Mouse (Mus musculus): ENCODE measurements at regions not wholly inside any gene's neighbourhood (a gene's known extent, or its start where the extent isn't known, plus 50 kb on each side); places are given as distances from the start of the nearest gene placed in this dataset.
"Not testable (repeated sequence)": the region's sequence is repeated elsewhere in the genome, so short reads cannot be mapped to it uniquely, and the experiment has no call there.

GRCm38 (mm10) chr2:11040005-11040404 lies 131.9 kb upstream of the Prkcq start:
- WGBS = 86% methylated on average over 2 of the region's 2 CpGs
- Histone ChIP-seq H3K9ac (ENCODE audit: low read length) (no peak overlapping the region), H3K27me3 (ENCODE audit: control insufficient read depth, insufficient read depth, low read length) (no peaks in the 10 kb centered on the region; the same call in 1 of the 2 replicates), H3K4me3 (ENCODE audit: low read depth, low read length) (no peak overlapping the region), H3K9me3 (ENCODE audit: control insufficient read depth, low read length) (no peaks in the 10 kb centered on the region), H3K36me3 (ENCODE audit: control insufficient read depth, insufficient read depth, low read length) (no peaks in the 10 kb centered on the region), H3K4me2 (no peak overlapping the region), H3K4me1 (ENCODE audit: control insufficient read depth, insufficient read depth, low read length) (no peaks in the 10 kb centered on the region), H3K27ac (ENCODE audit: low read depth, low read length) (no peak overlapping the region)
- DNase-seq (ENCODE audit: low spot score, missing footprints) (no peak), ATAC-seq (ENCODE audit: low FRiP score) (no peak)

DNA sequence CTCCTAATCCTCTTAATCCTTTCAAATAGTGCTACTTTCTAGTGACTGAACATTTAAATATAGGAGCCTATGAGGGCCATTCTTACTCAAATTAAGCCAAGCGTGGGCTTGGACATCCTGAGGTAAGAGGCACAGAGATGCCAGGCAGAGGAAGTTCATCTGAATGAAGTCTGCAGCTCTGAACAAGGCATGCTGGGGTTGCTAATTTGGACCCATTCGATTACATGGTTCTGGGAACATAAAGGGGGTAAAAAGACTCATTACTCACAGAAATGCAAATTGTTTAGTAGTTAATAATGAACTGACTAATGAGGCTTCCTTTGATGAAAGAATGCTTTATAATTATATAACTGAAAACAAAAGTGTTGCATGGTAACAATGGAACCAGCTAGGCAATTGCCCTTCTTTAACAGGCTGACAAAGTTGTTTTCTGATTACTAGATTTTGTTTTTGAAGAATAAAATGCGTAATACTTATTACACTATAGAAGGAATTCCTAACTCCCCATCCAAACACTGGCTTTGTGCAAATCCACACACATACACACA lies 127.1 kb upstream of the Prkcq start:
- Histone ChIP-seq H3K9ac (ENCODE audit: low read length) (no peak overlapping the region), H3K4me2 (no peak overlapping the region), H3K4me3 (ENCODE audit: low read depth, low read length) (no peak overlapping the region), H3K27me3 (ENCODE audit: control insufficient read depth, insufficient read depth, low read length) (no peaks in the 10 kb centered on the region), H3K4me1 (ENCODE audit: control insufficient read depth, insufficient read depth, low read length) (no peaks in the 10 kb centered on the region), H3K9me3 (ENCODE audit: control insufficient read depth, low read length) (no peaks in the 10 kb centered on the region), H3K36me3 (ENCODE audit: control insufficient read depth, insufficient read depth, low read length) (no peaks in the 10 kb centered on the region), H3K27ac (ENCODE audit: low read depth, low read length) (no peak overlapping the region)
- 78% methylated on average over 3 of the region's 3 CpGs for WGBS
- DNase-seq (ENCODE audit: low spot score, missing footprints) = no peak
- ATAC-seq (ENCODE audit: low FRiP score) = no peak

- 88% methylated on average over 7 of the region's 7 CpGs for WGBS
- ATAC-seq (ENCODE audit: low FRiP score) (no peak), DNase-seq (ENCODE audit: low spot score, missing footprints) (no peak)
- H3K9ac ChIP-seq (ENCODE audit: low read length) = no peak overlapping the region
- H3K4me1 ChIP-seq (ENCODE audit: control insufficient read depth, insufficient read depth, low read length) = no peaks in the 10 kb centered on the region
- no peaks in the 10 kb centered on the region for H3K36me3 ChIP-seq (ENCODE audit: control insufficient read depth, insufficient read depth, low read length)
- no peaks in the 10 kb centered on the region for H3K9me3 ChIP-seq (ENCODE audit: control insufficient read depth, low read length)
- H3K4me2 ChIP-seq = no peak overlapping the region
- no peak overlapping the region for H3K27ac ChIP-seq (ENCODE audit: low read depth, low read length)
- H3K27me3 ChIP-seq (ENCODE audit: control insufficient read depth, insufficient read depth, low read length) = no peaks in the 10 kb centered on the region
- no peak overlapping the region for H3K4me3 ChIP-seq (ENCODE audit: low read depth, low read length)
These were observed 120.3 kb upstream of the Prkcq start for GRCm38 (mm10) chr2:11051621-11052020.

DNA sequence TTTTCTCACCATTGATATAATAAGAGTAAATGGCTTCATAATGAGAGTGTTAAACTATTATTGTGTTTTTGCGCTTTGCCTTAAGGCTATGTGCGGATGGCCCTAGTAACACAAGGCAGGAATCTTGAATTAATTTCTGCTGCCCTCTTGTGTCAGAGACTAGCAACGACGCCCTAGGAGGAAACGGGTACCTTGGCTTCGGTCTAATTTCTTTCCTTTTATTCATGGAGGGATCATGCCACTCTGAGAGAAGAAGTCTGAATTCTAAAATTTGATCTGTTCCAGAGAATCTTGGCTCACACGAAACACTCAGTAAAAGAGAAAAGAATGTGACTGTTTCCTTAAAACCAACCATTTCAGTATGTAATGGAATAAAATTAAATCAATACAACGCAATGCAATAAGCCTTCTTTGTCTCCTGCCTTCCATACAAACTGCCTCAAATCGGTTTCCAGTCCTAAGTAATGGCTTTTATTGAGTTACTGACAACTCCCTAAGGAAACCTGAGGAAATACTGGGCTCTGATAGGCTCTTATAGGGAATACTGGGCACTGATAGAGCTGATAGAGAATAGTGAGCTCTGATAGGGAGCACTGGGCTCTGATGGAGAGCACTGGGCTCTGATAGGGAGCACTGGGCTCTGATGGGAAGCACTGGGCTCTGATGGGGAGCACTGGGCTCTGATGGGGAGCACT lies 112.0 kb upstream of the Prkcq start:
- WGBS = 25% methylated on average over 9 of the region's 9 CpGs

DNA sequence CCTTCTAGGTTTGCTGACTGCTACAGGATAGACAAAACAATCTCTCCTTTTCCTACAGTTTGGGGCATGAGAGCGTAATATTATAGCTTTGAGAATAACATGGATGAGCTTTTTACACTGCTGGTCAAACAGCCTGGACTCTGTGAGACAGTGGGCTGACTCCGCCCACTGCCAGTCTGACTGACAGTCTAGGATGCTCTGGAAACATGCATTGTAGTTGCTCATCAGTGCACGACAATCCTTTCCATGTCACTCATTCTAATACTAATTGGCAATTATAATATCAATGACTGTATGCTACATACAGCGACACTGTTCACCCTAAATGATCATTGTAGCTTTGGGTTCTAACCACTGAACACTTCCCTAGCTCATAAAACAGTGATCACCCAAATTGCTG lies 104.5 kb upstream of the Prkcq start:
- DNase-seq (ENCODE audit: low spot score, missing footprints) = no peak
- 80% methylated on average over 4 of the region's 4 CpGs for WGBS
- no peak overlapping the region for H3K4me2 ChIP-seq
- H3K9ac ChIP-seq (ENCODE audit: low read length) = no peak overlapping the region
- no peaks in the 10 kb centered on the region for H3K4me1 ChIP-seq (ENCODE audit: control insufficient read depth, insufficient read depth, low read length)
- no peak overlapping the region for H3K4me3 ChIP-seq (ENCODE audit: low read depth, low read length)
- H3K27ac ChIP-seq (ENCODE audit: low read depth, low read length) = no peak overlapping the region
- no peaks in the 10 kb centered on the region for H3K9me3 ChIP-seq (ENCODE audit: control insufficient read depth, low read length)
- ATAC-seq (ENCODE audit: low FRiP score) = peak; percentile 61; the same call in 1 of the 2 replicates
- no peaks in the 10 kb centered on the region for H3K27me3 ChIP-seq (ENCODE audit: control insufficient read depth, insufficient read depth, low read length)
- no peaks in the 10 kb centered on the region for H3K36me3 ChIP-seq (ENCODE audit: control insufficient read depth, insufficient read depth, low read length)

More for the DNA sequence above, 112.0 kb upstream of the Prkcq start:
- Histone ChIP-seq H3K9ac (ENCODE audit: low read length) (no peak overlapping the region), H3K27ac (ENCODE audit: low read depth, low read length) (no peak overlapping the region), H3K4me1 (ENCODE audit: control insufficient read depth, insufficient read depth, low read length) (no peaks in the 10 kb centered on the region), H3K36me3 (ENCODE audit: control insufficient read depth, insufficient read depth, low read length) (no peaks in the 10 kb centered on the region), H3K27me3 (ENCODE audit: control insufficient read depth, insufficient read depth, low read length) (no peaks in the 10 kb centered on the region), H3K4me2 (no peak overlapping the region), H3K4me3 (ENCODE audit: low read depth, low read length) (no peak overlapping the region), H3K9me3 (ENCODE audit: control insufficient read depth, low read length) (no peaks in the 10 kb centered on the region)
- peak; percentile 92 for DNase-seq (ENCODE audit: low spot score, missing footprints)
- ATAC-seq (ENCODE audit: low FRiP score) = peak; percentile 90

DNA sequence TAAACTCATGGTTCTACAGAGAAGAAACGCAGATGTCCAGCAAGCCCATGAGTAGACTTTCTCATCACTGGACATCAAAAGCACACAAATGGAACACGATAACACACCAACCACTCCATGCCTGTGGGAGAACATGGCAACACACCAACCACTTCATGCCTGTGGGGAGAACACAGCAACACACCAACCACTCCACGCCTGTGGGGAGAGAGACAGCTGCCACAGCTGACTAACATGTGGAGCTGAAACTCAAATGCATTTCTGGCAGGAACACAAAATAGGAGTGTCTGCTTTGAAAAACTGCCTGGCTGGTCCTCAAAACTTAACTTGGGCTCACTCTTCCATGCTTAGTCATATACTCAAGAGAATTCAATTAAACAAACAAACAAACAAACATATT lies 88.4 kb upstream of the Prkcq start:
- DNase-seq (ENCODE audit: low spot score, missing footprints) (no peak), ATAC-seq (ENCODE audit: low FRiP score) (no peak)
- Histone ChIP-seq H3K27me3 (ENCODE audit: control insufficient read depth, insufficient read depth, low read length) (no peaks in the 10 kb centered on the region), H3K27ac (ENCODE audit: low read depth, low read length) (no peak overlapping the region), H3K36me3 (ENCODE audit: control insufficient read depth, insufficient read depth, low read length) (no peaks in the 10 kb centered on the region), H3K4me1 (ENCODE audit: control insufficient read depth, insufficient read depth, low read length) (no peaks in the 10 kb centered on the region), H3K4me2 (no peak overlapping the region), H3K9me3 (ENCODE audit: control insufficient read depth, low read length) (no peaks in the 10 kb centered on the region), H3K9ac (ENCODE audit: low read length) (no peak overlapping the region), H3K4me3 (ENCODE audit: low read depth, low read length) (no peak overlapping the region)
- WGBS = 89% methylated on average over 3 of the region's 3 CpGs

GRCm38 (mm10) chr2:11086996-11087395 lies 84.9 kb upstream of the Prkcq start:
- no peak overlapping the region for H3K9ac ChIP-seq (ENCODE audit: low read length)
- DNase-seq (ENCODE audit: low spot score, missing footprints) (no peak), ATAC-seq (ENCODE audit: low FRiP score) (no peak)
- no peaks in the 10 kb centered on the region for H3K27me3 ChIP-seq (ENCODE audit: control insufficient read depth, insufficient read depth, low read length)
- no peaks in the 10 kb centered on the region for H3K36me3 ChIP-seq (ENCODE audit: control insufficient read depth, insufficient read depth, low read length)
- no peak overlapping the region for H3K4me3 ChIP-seq (ENCODE audit: low read depth, low read length)
- no peak overlapping the region for H3K4me2 ChIP-seq
- no peaks in the 10 kb centered on the region for H3K4me1 ChIP-seq (ENCODE audit: control insufficient read depth, insufficient read depth, low read length)
- H3K27ac ChIP-seq (ENCODE audit: low read depth, low read length) = no peak overlapping the region
- no peaks in the 10 kb centered on the region for H3K9me3 ChIP-seq (ENCODE audit: control insufficient read depth, low read length)
- 26% methylated on average over 1 of the region's 1 CpGs for WGBS

GRCm38 (mm10) chr2:11099834-11100622 lies 71.9 kb upstream of the Prkcq start:
- not testable (repeated sequence) for H3K9ac ChIP-seq (ENCODE audit: low read length); H3K27ac ChIP-seq (ENCODE audit: low read depth, low read length); H3K36me3 ChIP-seq (ENCODE audit: control insufficient read depth, insufficient read depth, low read length); H3K4me1 ChIP-seq (ENCODE audit: control insufficient read depth, insufficient read depth, low read length); H3K9me3 ChIP-seq (ENCODE audit: control insufficient read depth, low read length); H3K27me3 ChIP-seq (ENCODE audit: control insufficient read depth, insufficient read depth, low read length)
- ATAC-seq (ENCODE audit: low FRiP score) (peak; percentile 84), DNase-seq (ENCODE audit: low spot score, missing footprints) (peak; percentile 86)
- peak overlapping the region; percentile 5; the same call in 1 of the 2 replicates for H3K4me3 ChIP-seq (ENCODE audit: low read depth, low read length)
- 49% methylated on average over 32 of the region's 34 CpGs for WGBS
- peak overlapping the region; percentile 36 for H3K4me2 ChIP-seq

GRCm38 (mm10) chr2:11113191-11113590 lies 58.7 kb upstream of the Prkcq start:
- Histone ChIP-seq H3K4me2 (no peak overlapping the region), H3K9ac (ENCODE audit: low read length) (no peak overlapping the region), H3K27ac (ENCODE audit: low read depth, low read length) (no peak overlapping the region), H3K9me3 (ENCODE audit: control insufficient read depth, low read length) (no peaks in the 10 kb centered on the region), H3K4me1 (ENCODE audit: control insufficient read depth, insufficient read depth, low read length) (no peaks in the 10 kb centered on the region), H3K27me3 (ENCODE audit: control insufficient read depth, insufficient read depth, low read length) (no peaks in the 10 kb centered on the region), H3K36me3 (ENCODE audit: control insufficient read depth, insufficient read depth, low read length) (no peaks in the 10 kb centered on the region), H3K4me3 (ENCODE audit: low read depth, low read length) (no peak overlapping the region)
- WGBS = 48% methylated on average over 8 of the region's 8 CpGs
- peak; percentile 35; the same call in 1 of the 2 replicates for ATAC-seq (ENCODE audit: low FRiP score)
- DNase-seq (ENCODE audit: low spot score, missing footprints) = peak; percentile 93

Measured in midbrain, embryonic 11.5 days (tissue).